Mouse (Mus musculus) right cerebral cortex, postnatal 36 days (tissue): ENCODE data around the gene Col13a1.

Experiments
- DNase-seq, 2 experiments: peaks; one replicate each; pipeline ENCODE4 v3.0.0; 2022; ENCODE audit warnings: low spot score in 2 of 2, mixed read lengths in 1 of 2

Gene Col13a1

GRCm38 (mm10) chr10:61968003-61968553 lies 10.8 kb downstream of the Col13a1 start:
- DNase-seq = no peak

GRCm38 (mm10) chr10:61967207-61967606 lies 11.7 kb downstream of the Col13a1 start:
- no peak for DNase-seq

- DNase-seq = no peak
Measured at GRCm38 (mm10) chr10:61965386-61965841, 13.5 kb downstream of the Col13a1 start.

- no peak for DNase-seq
Measured at GRCm38 (mm10) chr10:61956718-61957117, 22.2 kb downstream of the Col13a1 start.

- no peak for DNase-seq
Measured at GRCm38 (mm10) chr10:61953916-61954315, 25.0 kb downstream of the Col13a1 start.

- DNase-seq = peak in 1 of 2 experiments; percentile 7
Measured at GRCm38 (mm10) chr10:61949542-61949941, 29.4 kb downstream of the Col13a1 start.

- DNase-seq = no peak
Measured at GRCm38 (mm10) chr10:61944386-61944785, 34.5 kb downstream of the Col13a1 start.

GRCm38 (mm10) chr10:61943480-61943879 lies 35.4 kb downstream of the Col13a1 start:
- DNase-seq = no peak

GRCm38 (mm10) chr10:61942719-61943118 lies 36.2 kb downstream of the Col13a1 start:
- no peak for DNase-seq

GRCm38 (mm10) chr10:61936211-61937121 lies 42.4 kb downstream of the Col13a1 start:
- DNase-seq = no peak

GRCm38 (mm10) chr10:61931678-61932077 lies 47.2 kb downstream of the Col13a1 start:
- DNase-seq = no peak

GRCm38 (mm10) chr10:61929901-61930300 lies 49.0 kb downstream of the Col13a1 start:
- no peak for DNase-seq

GRCm38 (mm10) chr10:61928725-61929651 lies 49.9 kb downstream of the Col13a1 start:
- DNase-seq = no peak

- no peak for DNase-seq
Measured at GRCm38 (mm10) chr10:61925691-61926090, 53.2 kb downstream of the Col13a1 start.

GRCm38 (mm10) chr10:61920655-61921365 lies 58.1 kb downstream of the Col13a1 start:
- no peak for DNase-seq

GRCm38 (mm10) chr10:61919924-61920654 lies 58.8 kb downstream of the Col13a1 start:
- no peak for DNase-seq

GRCm38 (mm10) chr10:61919496-61919895 lies 59.4 kb downstream of the Col13a1 start:
- no peak for DNase-seq

- no peak for DNase-seq
Measured at GRCm38 (mm10) chr10:61917066-61917465, 61.8 kb downstream of the Col13a1 start.

- no peak for DNase-seq
Measured at GRCm38 (mm10) chr10:61911770-61912169, 67.1 kb downstream of the Col13a1 start.

- DNase-seq = no peak
Measured at GRCm38 (mm10) chr10:61909004-61909403, 69.9 kb downstream of the Col13a1 start.

- no peak for DNase-seq
Measured at GRCm38 (mm10) chr10:61906226-61906625, 72.7 kb downstream of the Col13a1 start.
